In the genomic region with DNA sequence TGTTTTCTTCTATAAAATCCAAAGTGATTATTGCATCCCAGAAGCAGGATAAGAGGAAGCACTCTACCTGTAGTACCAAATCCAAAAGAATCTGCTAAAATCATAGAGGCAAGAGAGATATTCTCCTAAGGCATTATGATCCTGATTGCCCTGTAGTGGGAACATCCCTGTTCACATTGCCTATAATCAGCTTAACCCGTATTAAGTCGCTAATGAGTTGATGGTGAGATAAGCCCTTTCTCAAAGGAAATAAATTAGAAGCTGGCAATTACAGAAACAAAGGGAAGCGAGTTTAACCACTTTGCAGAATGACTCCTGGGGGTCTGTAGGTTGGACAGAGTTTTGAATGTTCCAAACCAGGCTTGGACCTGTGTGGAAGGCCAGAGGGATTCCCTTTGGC, we compare ENCODE assay signal across 29 mouse cellular contexts.
DNase-seq lines count a peak whose midpoint lies in the region; ATAC-seq and TF ChIP-seq lines count a peak whose summit lies in the region.
"Had no signal": no experiment of that assay in that cellular context is flagged by ENCODE, and none has a peak within 500 bp of the region (broad histone marks: within the 10 kb centered on the region; RNA-seq: fewer than 3 reads in every experiment).

No protein-coding gene starts in this region.

- no peaks in the 10 kb centered on the region for H3K9me3 ChIP-seq in lung, embryonic 14.5 days (ENCODE audit: low read depth, low read length)
- no peaks in the 10 kb centered on the region for H3K9me3 ChIP-seq in kidney, embryonic 16.5 days (ENCODE audit: low read length)
- H3K9me3 ChIP-seq: embryonic facial prominence, embryonic 13.5 days; G1E; heart, embryonic 12.5 days; heart, embryonic 15.5 days; hindbrain, embryonic 10.5 days; hindbrain, embryonic 13.5 days; intestine, embryonic 15.5 days had no signal

- no peaks in the 10 kb centered on the region for H3K36me3 ChIP-seq in lung, embryonic 14.5 days (ENCODE audit: insufficient read depth)
- no peaks in the 10 kb centered on the region for H3K36me3 ChIP-seq in kidney, embryonic 16.5 days (ENCODE audit: insufficient read depth, low read length)
- H3K36me3 ChIP-seq: embryonic facial prominence, embryonic 13.5 days; G1E; heart, embryonic 12.5 days; heart, embryonic 15.5 days; hindbrain, embryonic 10.5 days; hindbrain, embryonic 13.5 days; intestine, embryonic 15.5 days had no signal

- no peak overlapping the region for H3K9ac ChIP-seq in lung, embryonic 14.5 days
- H3K9ac ChIP-seq in kidney, embryonic 16.5 days (replicated peaks; ENCODE audit: low read length), result no peak overlapping the region
- H3K9ac ChIP-seq: embryonic facial prominence, embryonic 13.5 days; forebrain, postnatal 0 days; heart, embryonic 12.5 days; heart, embryonic 15.5 days; hindbrain, embryonic 13.5 days; intestine, embryonic 15.5 days had no signal

- WGBS in lung, embryonic 14.5 days, result 57% methylated on average over 3 of the region's 3 CpGs
- 46% methylated on average over 3 of the region's 3 CpGs for WGBS in kidney, embryonic 16.5 days

- H3K27ac ChIP-seq in lung, embryonic 14.5 days (ENCODE audit: low read depth), result peak overlapping the region; percentile 30; the same call in 1 of the 2 replicates
- no peak overlapping the region for H3K27ac ChIP-seq in kidney, embryonic 16.5 days (ENCODE audit: low read length)
- H3K27ac ChIP-seq: embryonic facial prominence, embryonic 13.5 days; gastrocnemius, adult 2 months; heart, embryonic 15.5 days; hindbrain, embryonic 10.5 days; hindbrain, embryonic 13.5 days; intestine, embryonic 15.5 days had no signal

- no peak overlapping the region for H3K4me2 ChIP-seq in lung, embryonic 14.5 days
- no peak overlapping the region for H3K4me2 ChIP-seq in kidney, embryonic 16.5 days (replicated peaks; ENCODE audit: low read depth, low read length)
- H3K4me2 ChIP-seq: embryonic facial prominence, embryonic 13.5 days; heart, embryonic 12.5 days; heart, embryonic 15.5 days; hindbrain, embryonic 13.5 days; intestine, embryonic 15.5 days had no signal

- no peak overlapping the region for H3K4me3 ChIP-seq in lung, embryonic 14.5 days (ENCODE audit: low read depth, low read length)
- no peak overlapping the region for H3K4me3 ChIP-seq in kidney, embryonic 16.5 days (ENCODE audit: low read length)
- H3K4me3 ChIP-seq: embryonic facial prominence, embryonic 13.5 days; gastrocnemius, adult 2 months; heart, embryonic 12.5 days; heart, embryonic 15.5 days; hindbrain, embryonic 10.5 days; hindbrain, embryonic 13.5 days; intestine, embryonic 15.5 days had no signal

- no peaks in the 10 kb centered on the region for H3K27me3 ChIP-seq in lung, embryonic 14.5 days (ENCODE audit: insufficient read depth, low read length)
- no peaks in the 10 kb centered on the region for H3K27me3 ChIP-seq in kidney, embryonic 16.5 days (ENCODE audit: insufficient read depth, low read length)
- H3K27me3 ChIP-seq: CH12.LX; embryonic facial prominence, embryonic 13.5 days; heart, embryonic 12.5 days; heart, embryonic 15.5 days; hindbrain, embryonic 13.5 days; intestine, embryonic 15.5 days; Patski had no signal

- ATAC-seq in lung, embryonic 14.5 days (ENCODE audit: insufficient read depth), result no peak
- ATAC-seq in kidney, embryonic 16.5 days (ENCODE audit: low FRiP score, low TSS enrichment), result no peak
- ATAC-seq: forebrain, embryonic 14.5 days; forebrain, postnatal 0 days; hindbrain, embryonic 16.5 days; intestine, embryonic 15.5 days; Patski had no signal

- peaks cover 6% of the 10 kb centered on the region; the same call in 1 of the 2 replicates for H3K4me1 ChIP-seq in lung, embryonic 14.5 days (ENCODE audit: insufficient read depth)
- H3K4me1 ChIP-seq in kidney, embryonic 16.5 days (ENCODE audit: insufficient read depth, low read length), result peaks cover 3% of the 10 kb centered on the region; the same call in 1 of the 2 replicates
- H3K4me1 ChIP-seq: heart, embryonic 12.5 days; heart, embryonic 15.5 days; hindbrain, embryonic 10.5 days; hindbrain, embryonic 13.5 days; intestine, embryonic 15.5 days had no signal

- no peak for TF ChIP-seq CTCF in lung, embryonic 14.5 days (IDR thresholded peaks at IDR 0.05; ENCODE audit: low read depth)

- no peak for DNase-seq in lung, embryonic 14.5 days
- DNase-seq in lung, postnatal 25 days (ENCODE audit: low spot score), result no peak
- DNase-seq in fat pad, adult 2 months (ENCODE audit: extremely low read depth, low read depth, low spot score), result peak; percentile 43
- peak; percentile 76 for DNase-seq in retina, postnatal 1 day
- DNase-seq in T-cell, adult 2 months (ENCODE audit: low spot score), result no peak
- DNase-seq: adrenal gland, adult 2 months; adrenal gland, postnatal 14 days; B cell, adult 2 months; cerebellum, adult 11 months; cerebellum, adult 8-10 months; cerebellum, postnatal 14 days; forebrain, postnatal 0 days; gastrocnemius, adult 2 months; gastrocnemius, postnatal 14 days; heart, adult 18-20 months; heart, postnatal 10 days; heart, postnatal 36 days had no signal

Comparison
In these comparisons a context has a peak if more than half of its experiments do, and no peak if none do; other contexts are left out.
1. DNase-seq: peak in fat pad, adult 2 months (single experiment) and retina, postnatal 1 day (single experiment); none in lung, embryonic 14.5 days (single experiment), lung, postnatal 25 days (single experiment) and T-cell, adult 2 months (single experiment).